Mouse (Mus musculus) colon, adult 2 months (tissue): ENCODE results near the gene Ncan. TPM values are rescaled to one million over a fixed set of nuclear protein-coding genes. Genes with fewer than 3 reads are reported as not detected.

Source experiments
- polyA plus RNA-seq: library from polyadenylated mRNA; depleted of rRNA; stranded (reverse); fragments of >200 nt; gene quantifications from 2 replicates; pipeline ENCODE4 v1.2.3, GENCODE M21; 2012; rRNA removed

The Ncan gene
- 0.09 and 0.15 TPM in 2 replicates for polyA plus RNA-seq

GRCm38 (mm10) chr8:70120667-70121066 lies at the start of gene Ncan:
Ncan (minus strand) TSS chr8:70120873.

GRCm38 (mm10) chr8:70139026-70139857 lies 18.6 kb upstream of the Ncan start, which contains the start of the genes Rfxank, Borcs8 and Mef2b:
Rfxank (minus strand) TSS chr8:70139154.
Borcs8 (plus strand) TSS chr8:70139499.
Mef2b (plus strand) TSS chr8:70139711.

GRCm38 (mm10) chr8:70131166-70131883 lies 10.7 kb upstream of the Ncan start, which contains the start of gene Nr2c2ap:
Nr2c2ap (plus strand) TSS chr8:70131333.

GRCm38 (mm10) chr8:70083285-70083684 lies 37.4 kb downstream of the Ncan start, which contains the start of gene Hapln4:
Hapln4 (plus strand) TSS chr8:70083457.

GRCm38 (mm10) chr8:70072441-70073069 lies 48.1 kb downstream of the Ncan start, which contains the start of gene Tm6sf2:
Tm6sf2 (plus strand) TSS chr8:70072924.

Other genes starting within 250 kb of the Ncan start
- 0.09 and 0.23 TPM in 2 replicates for gene Cilp2, start 233.2 kb downstream of the Ncan start, polyA plus RNA-seq
- gene Tssk6, start 218.7 kb downstream of the Ncan start, polyA plus RNA-seq, result 2.8 and 4.3 TPM in 2 replicates
- gene Ndufa13, start 218.3 kb downstream of the Ncan start, polyA plus RNA-seq, result 148 and 213 TPM in 2 replicates
- gene Yjefn3, start 218.2 kb downstream of the Ncan start, polyA plus RNA-seq, result 3.3 and 6.2 TPM in 2 replicates
- gene Gatad2a, start 124.5 kb downstream of the Ncan start, polyA plus RNA-seq, result 72.8 and 80.7 TPM in 2 replicates
- gene Mau2, start 78.1 kb downstream of the Ncan start, polyA plus RNA-seq, result 99.7 and 112 TPM in 2 replicates
- 9.0 and 10.1 TPM in 2 replicates for gene Sugp1, start 78.1 kb downstream of the Ncan start, polyA plus RNA-seq
- gene Tm6sf2, start 47.9 kb downstream of the Ncan start, polyA plus RNA-seq, result 39.3 and 82.7 TPM in 2 replicates
- gene Hapln4, start 37.4 kb downstream of the Ncan start, polyA plus RNA-seq, result 0.93 and 2.4 TPM in 2 replicates
- gene Nr2c2ap, start 10.5 kb upstream of the Ncan start, polyA plus RNA-seq, result 11.2 and 15.2 TPM in 2 replicates
- 39.1 and 40.5 TPM in 2 replicates for gene Rfxank, start 18.3 kb upstream of the Ncan start, polyA plus RNA-seq
- 87.7 and 91.9 TPM in 2 replicates for gene Borcs8, start 18.6 kb upstream of the Ncan start, polyA plus RNA-seq
- gene Mef2b, start 18.8 kb upstream of the Ncan start, polyA plus RNA-seq, result 0.36 and 0.67 TPM in 2 replicates
- gene Tmem161a, start 51.5 kb upstream of the Ncan start, polyA plus RNA-seq, result 132 and 143 TPM in 2 replicates
- 23.6 and 29.4 TPM in 2 replicates for gene Slc25a42, start 91.4 kb upstream of the Ncan start, polyA plus RNA-seq
- gene Sugp2, start 113.4 kb upstream of the Ncan start, polyA plus RNA-seq, result 24.7 and 26.6 TPM in 2 replicates
- 18.5 and 20.5 TPM in 2 replicates for gene Armc6, start 113.6 kb upstream of the Ncan start, polyA plus RNA-seq
- gene Homer3, start 162.0 kb upstream of the Ncan start, polyA plus RNA-seq, result 14.8 and 15.3 TPM in 2 replicates
- 50.8 and 53.9 TPM in 2 replicates for gene Ddx49, start 181.6 kb upstream of the Ncan start, polyA plus RNA-seq
- 567 and 576 TPM in 2 replicates for gene Cope, start 181.6 kb upstream of the Ncan start, polyA plus RNA-seq
- 1.2 and 1.3 TPM in 2 replicates for gene Cers1, start 194.9 kb upstream of the Ncan start, polyA plus RNA-seq
- gene Gdf1, start 208.9 kb upstream of the Ncan start, polyA plus RNA-seq, result 1.4 and 2.2 TPM in 2 replicates
- 39.4 and 51.9 TPM in 2 replicates for gene Upf1, start 232.4 kb upstream of the Ncan start, polyA plus RNA-seq